Mouse (Mus musculus): ENCODE measurements around the gene Sh3pxd2a.

Sh3pxd2a gene

GRCm38 (mm10) chr19:47463636-47464303, 431 bp downstream of the Sh3pxd2a start:
- Histone ChIP-seq H3K4me3 (replicated peaks; ENCODE audit: low read length) (peak overlapping the region; percentile 91), H3K27me3 (ENCODE audit: insufficient read depth, low read length) (peaks cover 37% of the 10 kb centered on the region), H3K36me3 (ENCODE audit: insufficient read depth, low read length) (0 out of 2 replicates have a peak, but pooled peaks cover 7% of the 10 kb centered on the region), H3K9me3 (ENCODE audit: low read length) (no peaks in the 10 kb centered on the region), H3K4me1 (replicated peaks; ENCODE audit: low read depth, low read length) (peaks cover 59% of the 10 kb centered on the region)
- TF ChIP-seq POU5F1 (IDR thresholded peaks at IDR 0.05; ENCODE audit: borderline replicate concordance, low read length), result no peak
- TF ChIP-seq CTCF (conservative IDR thresholded peaks at IDR 0.05; ENCODE audit: low read length), result peak; percentile 18; the same call in 1 of the 2 replicates

DNA sequence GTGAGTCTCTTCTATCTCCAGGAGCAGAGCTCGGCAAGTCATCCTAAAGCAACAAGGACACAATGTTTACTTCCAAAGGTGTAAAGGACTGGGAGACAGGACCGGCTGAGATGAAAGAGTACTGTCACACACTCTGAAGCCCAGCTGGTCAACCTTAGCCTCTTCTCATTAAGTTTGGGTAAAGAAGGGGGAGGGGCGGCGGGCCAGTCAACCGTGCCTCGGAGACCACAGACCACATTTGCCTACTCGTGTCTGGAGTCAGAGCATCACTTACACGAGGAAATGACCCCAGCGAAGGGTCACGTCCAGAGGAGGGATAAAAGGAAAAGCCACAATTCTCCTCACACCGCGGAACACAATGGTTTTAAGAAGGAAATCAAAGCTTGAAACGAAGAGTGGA, 995 bp downstream of the Sh3pxd2a start:
- TF ChIP-seq NANOG (IDR thresholded peaks at IDR 0.05; ENCODE audit: borderline replicate concordance, low read length), result no peak
- TF ChIP-seq CTCF (conservative IDR thresholded peaks at IDR 0.05; ENCODE audit: low read length), result no peak
- no peak for TF ChIP-seq POU5F1 (IDR thresholded peaks at IDR 0.05; ENCODE audit: borderline replicate concordance, low read length)
- Histone ChIP-seq H3K9me3 (ENCODE audit: low read length) (no peaks in the 10 kb centered on the region), H3K4me3 (replicated peaks; ENCODE audit: low read length) (peak overlapping the region; percentile 91), H3K36me3 (ENCODE audit: insufficient read depth, low read length) (0 out of 2 replicates have a peak, but pooled peaks cover 7% of the 10 kb centered on the region), H3K27me3 (ENCODE audit: insufficient read depth, low read length) (peaks cover 43% of the 10 kb centered on the region), H3K4me1 (replicated peaks; ENCODE audit: low read depth, low read length) (peaks cover 63% of the 10 kb centered on the region)

GRCm38 (mm10) chr19:47462725-47463124, 1.5 kb downstream of the Sh3pxd2a start:
- Histone ChIP-seq H3K4me3 (replicated peaks; ENCODE audit: low read length) (peak overlapping the region; percentile 91), H3K27me3 (ENCODE audit: insufficient read depth, low read length) (peaks cover 47% of the 10 kb centered on the region), H3K36me3 (ENCODE audit: insufficient read depth, low read length) (0 out of 2 replicates have a peak, but pooled peaks cover 7% of the 10 kb centered on the region), H3K9me3 (ENCODE audit: low read length) (no peaks in the 10 kb centered on the region), H3K4me1 (replicated peaks; ENCODE audit: low read depth, low read length) (peaks cover 66% of the 10 kb centered on the region)
- no peak for TF ChIP-seq NANOG (IDR thresholded peaks at IDR 0.05; ENCODE audit: borderline replicate concordance, low read length)

- TF ChIP-seq POU5F1 (IDR thresholded peaks at IDR 0.05; ENCODE audit: borderline replicate concordance, low read length), result no peak
- peak; percentile 39 for TF ChIP-seq CTCF (conservative IDR thresholded peaks at IDR 0.05; ENCODE audit: low read length)
- no peak for TF ChIP-seq NANOG (IDR thresholded peaks at IDR 0.05; ENCODE audit: borderline replicate concordance, low read length)
- H3K9me3 ChIP-seq (ENCODE audit: low read length), result no peaks in the 10 kb centered on the region
- peaks cover 50% of the 10 kb centered on the region for H3K27me3 ChIP-seq (ENCODE audit: insufficient read depth, low read length)
- H3K4me1 ChIP-seq (replicated peaks; ENCODE audit: low read depth, low read length), result peaks cover 74% of the 10 kb centered on the region
- H3K36me3 ChIP-seq (ENCODE audit: insufficient read depth, low read length), result 0 out of 2 replicates have a peak, but pooled peaks cover 7% of the 10 kb centered on the region
- no peak overlapping the region for H3K4me3 ChIP-seq (replicated peaks; ENCODE audit: low read length)
Measured at GRCm38 (mm10) chr19:47461838-47462237, 2.4 kb downstream of the Sh3pxd2a start.

- TF ChIP-seq NANOG (IDR thresholded peaks at IDR 0.05; ENCODE audit: borderline replicate concordance, low read length) (no peak), POU5F1 (IDR thresholded peaks at IDR 0.05; ENCODE audit: borderline replicate concordance, low read length) (no peak), CTCF (conservative IDR thresholded peaks at IDR 0.05; ENCODE audit: low read length) (no peak)
- no peak overlapping the region for H3K4me3 ChIP-seq (replicated peaks; ENCODE audit: low read length)
- H3K27me3 ChIP-seq (ENCODE audit: insufficient read depth, low read length), result peaks cover 47% of the 10 kb centered on the region
- peaks cover 76% of the 10 kb centered on the region for H3K4me1 ChIP-seq (replicated peaks; ENCODE audit: low read depth, low read length)
- H3K9me3 ChIP-seq (ENCODE audit: low read length), result no peaks in the 10 kb centered on the region
- 0 out of 2 replicates have a peak, but pooled peaks cover 7% of the 10 kb centered on the region for H3K36me3 ChIP-seq (ENCODE audit: insufficient read depth, low read length)
Measured at GRCm38 (mm10) chr19:47461386-47461785, 2.8 kb downstream of the Sh3pxd2a start.

DNA sequence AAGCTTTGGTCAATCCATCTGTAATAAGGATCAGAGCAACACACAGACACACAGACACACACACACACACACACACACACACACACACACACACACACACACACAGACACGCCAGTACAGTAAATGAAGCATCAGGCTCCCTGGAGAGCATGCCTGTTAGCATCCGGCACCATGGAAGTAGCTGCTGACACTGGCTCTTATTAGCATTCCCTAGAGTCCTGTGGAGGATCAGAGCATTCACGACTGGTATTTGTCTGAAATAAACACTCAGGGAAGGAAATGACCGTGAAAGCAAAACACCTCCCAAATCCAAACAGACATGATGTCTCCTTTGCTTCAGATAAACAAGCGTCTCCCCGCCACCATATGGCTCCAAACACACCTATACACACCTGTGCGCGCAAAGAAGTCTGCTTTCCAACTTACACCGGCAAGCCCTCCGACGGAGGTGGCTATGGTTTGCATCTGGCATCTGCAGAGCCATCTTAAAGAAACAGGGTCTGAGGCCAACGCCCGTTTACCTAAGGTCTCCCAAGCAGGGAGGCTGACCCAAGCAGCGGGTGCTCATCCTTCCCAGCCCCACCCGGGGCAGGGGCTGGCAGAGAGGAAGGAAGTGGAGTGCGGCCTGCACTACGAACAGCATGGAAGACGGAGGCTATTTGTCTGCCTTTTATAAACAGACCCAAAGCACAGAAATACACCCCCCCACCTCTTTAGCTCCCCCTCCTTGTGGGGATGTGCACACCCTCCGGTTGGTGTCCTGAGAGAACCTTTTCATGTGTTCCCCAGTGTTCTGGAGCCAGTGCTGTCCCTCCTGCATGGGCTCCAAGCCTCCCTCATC, 3.9 kb downstream of the Sh3pxd2a start:
- Histone ChIP-seq H3K27me3 (ENCODE audit: insufficient read depth, low read length) (peaks cover 41% of the 10 kb centered on the region), H3K4me1 (replicated peaks; ENCODE audit: low read depth, low read length) (peaks cover 82% of the 10 kb centered on the region), H3K36me3 (ENCODE audit: insufficient read depth, low read length) (0 out of 2 replicates have a peak, but pooled peaks cover 7% of the 10 kb centered on the region), H3K4me3 (replicated peaks; ENCODE audit: low read length) (peak overlapping the region; percentile 62), H3K9me3 (ENCODE audit: low read length) (no peaks in the 10 kb centered on the region)
- TF ChIP-seq CTCF (conservative IDR thresholded peaks at IDR 0.05; ENCODE audit: low read length), result no peak
- TF ChIP-seq NANOG (IDR thresholded peaks at IDR 0.05; ENCODE audit: borderline replicate concordance, low read length), result no peak
- TF ChIP-seq POU5F1 (IDR thresholded peaks at IDR 0.05; ENCODE audit: borderline replicate concordance, low read length), result no peak

DNA sequence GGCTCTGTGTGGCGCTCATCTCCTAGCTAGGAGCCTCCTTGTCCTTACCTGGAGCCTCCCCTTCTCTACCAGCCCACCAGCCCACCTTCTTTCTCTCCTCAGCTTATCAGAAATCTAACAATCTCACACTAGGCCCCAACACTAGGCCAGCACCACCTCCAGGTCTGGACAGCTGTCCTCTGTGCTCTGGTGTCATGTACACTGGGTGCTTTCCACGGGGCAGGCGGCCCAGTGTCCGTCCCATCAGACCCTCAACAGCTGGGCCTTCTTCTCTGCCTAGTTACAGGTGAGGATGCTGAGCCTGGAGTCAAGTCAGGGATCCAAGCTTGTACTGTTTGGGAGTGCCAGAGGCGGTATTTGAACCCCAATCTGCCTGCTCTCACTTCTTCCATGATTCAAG, 5.0 kb downstream of the Sh3pxd2a start:
- Histone ChIP-seq H3K27me3 (ENCODE audit: insufficient read depth, low read length) (peaks cover 41% of the 10 kb centered on the region), H3K36me3 (ENCODE audit: insufficient read depth, low read length) (0 out of 2 replicates have a peak, but pooled peaks cover 7% of the 10 kb centered on the region), H3K4me3 (replicated peaks; ENCODE audit: low read length) (no peak overlapping the region), H3K9me3 (ENCODE audit: low read length) (no peaks in the 10 kb centered on the region), H3K4me1 (replicated peaks; ENCODE audit: low read depth, low read length) (peaks cover 85% of the 10 kb centered on the region)
- TF ChIP-seq POU5F1 (IDR thresholded peaks at IDR 0.05; ENCODE audit: borderline replicate concordance, low read length) (no peak), CTCF (conservative IDR thresholded peaks at IDR 0.05; ENCODE audit: low read length) (no peak), NANOG (IDR thresholded peaks at IDR 0.05; ENCODE audit: borderline replicate concordance, low read length) (no peak)

DNA sequence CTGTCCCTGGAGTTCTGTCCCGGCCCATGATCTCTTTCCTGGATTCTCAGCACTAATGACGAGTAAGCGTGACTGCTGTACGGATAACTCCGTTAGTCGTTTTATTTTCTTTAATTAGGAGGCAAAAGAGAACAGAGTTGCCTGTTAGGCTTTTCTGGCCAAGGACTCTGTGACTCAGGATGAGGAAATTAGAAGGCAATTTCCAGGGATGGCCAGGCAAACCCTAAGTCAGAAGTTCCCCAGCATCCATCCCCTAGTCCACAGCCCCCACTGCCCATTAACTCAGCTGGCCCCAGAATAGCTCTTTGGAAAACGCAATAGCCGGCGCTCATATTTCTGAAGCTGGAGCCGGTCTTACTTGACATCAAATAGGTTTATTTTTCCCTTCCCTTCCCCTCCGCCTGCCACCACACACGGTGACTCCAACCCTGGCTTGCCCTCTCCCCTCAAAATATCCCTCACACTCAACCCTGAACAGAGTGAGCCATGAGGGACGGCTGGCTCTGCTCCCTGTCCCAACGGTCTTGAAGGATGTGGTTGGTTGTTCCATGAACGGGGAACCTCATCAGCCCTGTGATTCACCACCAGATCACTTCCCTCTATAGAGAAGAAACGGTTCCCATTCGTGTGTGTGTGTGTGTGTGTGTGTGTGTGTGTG, 5.6 kb downstream of the Sh3pxd2a start:
- peaks cover 41% of the 10 kb centered on the region for H3K27me3 ChIP-seq (ENCODE audit: insufficient read depth, low read length)
- peak overlapping the region; percentile 49 for H3K4me3 ChIP-seq (replicated peaks; ENCODE audit: low read length)
- H3K4me1 ChIP-seq (replicated peaks; ENCODE audit: low read depth, low read length), result peaks cover 89% of the 10 kb centered on the region
- H3K9me3 ChIP-seq (ENCODE audit: low read length), result no peaks in the 10 kb centered on the region
- TF ChIP-seq CTCF (conservative IDR thresholded peaks at IDR 0.05; ENCODE audit: low read length) (no peak), POU5F1 (IDR thresholded peaks at IDR 0.05; ENCODE audit: borderline replicate concordance, low read length) (no peak), NANOG (IDR thresholded peaks at IDR 0.05; ENCODE audit: borderline replicate concordance, low read length) (no peak)
- H3K36me3 ChIP-seq (ENCODE audit: insufficient read depth, low read length), result 0 out of 2 replicates have a peak, but pooled peaks cover 7% of the 10 kb centered on the region
